Mouse (Mus musculus) intestine, embryonic 16.5 days (tissue): Measurements from ENCODE around the gene Pla2g5. TPM values are rescaled to one million over a fixed set of nuclear protein-coding genes. Genes with fewer than 3 reads are reported as not detected.
"Not testable (repeated sequence)": the region's sequence is repeated elsewhere in the genome, so short reads cannot be mapped to it uniquely, and the experiment has no call there.

ENCODE experiments used
- ATAC-seq: fragments of 200-750 bp; cut with Nextera tagmentation; 2 replicates; pipeline ENCODE4 v1.8.0; 2017; ENCODE audit warnings: moderate TSS enrichment, moderate library complexity
- H3K27ac ChIP-seq: fragments of 300-500 bp; sonication (generic); 2 replicates; pipeline ENCODE4 v1.5.1; 2014; ENCODE audit warnings: mild to moderate bottlenecking, low read length
- H3K27me3 ChIP-seq: fragments of 300-500 bp; sonication (generic); replicated peaks from 2 replicates; pipeline ENCODE4 v1.6.1; 2014; ENCODE audit warnings: low read length, control low read depth, mixed read lengths; ENCODE audit not compliant: control insufficient read depth, insufficient read depth
- H3K36me3 ChIP-seq: fragments of 300-500 bp; sonication (generic); 2 replicates; pipeline ENCODE4 v1.6.1; 2014; ENCODE audit warnings: low read length, control low read depth; ENCODE audit not compliant: control insufficient read depth, insufficient read depth
- H3K4me1 ChIP-seq: fragments of 300-500 bp; sonication (generic); 2 replicates; pipeline ENCODE4 v1.6.1; 2014; ENCODE audit warnings: low read length, control low read depth, mixed read lengths; ENCODE audit not compliant: control insufficient read depth, insufficient read depth
- H3K4me2 ChIP-seq: fragments of 300-500 bp; sonication (generic); 2 replicates; pipeline ENCODE4 v1.6.1; 2014; ENCODE audit warnings: low read depth, low read length, control low read depth
- H3K4me3 ChIP-seq: fragments of 300-500 bp; sonication (generic); 2 replicates; pipeline ENCODE4 v1.5.1; 2014; ENCODE audit warnings: mild to moderate bottlenecking, low read length
- H3K9ac ChIP-seq: fragments of 300-500 bp; sonication (generic); 2 replicates; pipeline ENCODE4 v1.6.1; 2014; ENCODE audit warnings: low read depth, low read length
- H3K9me3 ChIP-seq: fragments of 300-500 bp; sonication (generic); 2 replicates; pipeline ENCODE4 v1.6.1; 2016; ENCODE audit warnings: low read length, control low read depth; ENCODE audit not compliant: control insufficient read depth
- WGBS: fragments of 180-500 bp; shearing (Covaris S2); extraction: QIAGEN DNeasy Blood & Tissue Kit; methylation state at CpG from one replicate; pipeline ENCODE4 v1.1.7; 2014; 5-methylcytosine and 5-hydroxymethylcytosine counted together
- polyA plus RNA-seq: library from polyadenylated mRNA; unstranded; fragments of >200 nt; fragmentation: Nextera tagmentation; extraction: Ambion mirVana; gene quantifications from 2 replicates; pipeline ENCODE4 v1.2.1, GENCODE M21; 2015

Gene Pla2g5
- polyA plus RNA-seq = 0.15 and 0.23 TPM in 2 replicates

- WGBS = 75% methylated on average over 10 of the region's 10 CpGs
- Histone ChIP-seq H3K9me3 (no peaks in the 10 kb centered on the region), H3K27ac (no peak within 1 kb of the TSS), H3K4me1 (0 out of 2 replicates have a peak, but pooled peaks cover 2% of the 10 kb centered on the region), H3K27me3 (no peaks in the 10 kb centered on the region), H3K36me3 (no peaks in the 10 kb centered on the region), H3K9ac (no peak within 1 kb of the TSS), H3K4me3 (no peak within 1 kb of the TSS), H3K4me2 (no peak within 1 kb of the TSS)
- no peak for ATAC-seq
These were observed at the start of gene Pla2g5 for GRCm38 (mm10) chr4:138863344-138863998. TSS of gene Pla2g5 (minus strand) at chr4:138863482.

- Histone ChIP-seq H3K9me3 (no peaks in the 10 kb centered on the region), H3K9ac (no peak overlapping the region), H3K36me3 (peaks cover 27% of the 10 kb centered on the region), H3K4me2 (no peak overlapping the region), H3K4me1 (0 out of 2 replicates have a peak, but pooled peaks cover 3% of the 10 kb centered on the region), H3K27me3 (no peaks in the 10 kb centered on the region), H3K27ac (peak overlapping the region; percentile 45; the same call in 1 of the 2 replicates), H3K4me3 (no peak overlapping the region)
- 87% methylated on average over 18 of the region's 18 CpGs for WGBS
- ATAC-seq = peak; percentile 67
These were observed 42.5 kb upstream of the Pla2g5 start for GRCm38 (mm10) chr4:138905624-138906337.

GRCm38 (mm10) chr4:138899361-138899760, 36.1 kb upstream of the Pla2g5 start:
- no peak overlapping the region for H3K4me3 ChIP-seq
- ATAC-seq = no peak
- H3K9ac ChIP-seq = no peak overlapping the region
- H3K4me2 ChIP-seq = no peak overlapping the region
- H3K36me3 ChIP-seq = peaks cover 36% of the 10 kb centered on the region
- H3K4me1 ChIP-seq = no peaks in the 10 kb centered on the region
- 62% methylated on average over 7 of the region's 7 CpGs for WGBS
- H3K9me3 ChIP-seq = no peaks in the 10 kb centered on the region
- H3K27ac ChIP-seq = no peak overlapping the region
- H3K27me3 ChIP-seq = no peaks in the 10 kb centered on the region

GRCm38 (mm10) chr4:138893789-138894188, 30.5 kb upstream of the Pla2g5 start:
- not testable (repeated sequence) for H3K27me3 ChIP-seq

GRCm38 (mm10) chr4:138892655-138893054, 29.4 kb upstream of the Pla2g5 start:
- peak; percentile 68; the same call in 1 of the 2 replicates for ATAC-seq
- Histone ChIP-seq H3K4me1 (peaks cover 2% of the 10 kb centered on the region; the same call in 1 of the 2 replicates), H3K9ac (no peak overlapping the region), H3K9me3 (no peaks in the 10 kb centered on the region), H3K4me3 (no peak overlapping the region), H3K36me3 (peaks cover 20% of the 10 kb centered on the region), H3K27ac (no peak overlapping the region), H3K27me3 (no peaks in the 10 kb centered on the region), H3K4me2 (no peak overlapping the region)
- WGBS = 84% methylated on average over 6 of the region's 6 CpGs

More at GRCm38 (mm10) chr4:138893789-138894188, 30.5 kb upstream of the Pla2g5 start:
- not testable (repeated sequence) for H3K9ac ChIP-seq, H3K4me1 ChIP-seq, H3K9me3 ChIP-seq, H3K4me3 ChIP-seq, ATAC-seq, H3K4me2 ChIP-seq, H3K27ac ChIP-seq
- peaks cover 22% of the 10 kb centered on the region for H3K36me3 ChIP-seq
- 89% methylated on average over 11 of the region's 11 CpGs for WGBS

- no peak for ATAC-seq
- H3K27me3 ChIP-seq = no peaks in the 10 kb centered on the region
- WGBS = 59% methylated on average over 8 of the region's 8 CpGs
These were observed 26.4 kb upstream of the Pla2g5 start for GRCm38 (mm10) chr4:138889635-138890034.

DNA sequence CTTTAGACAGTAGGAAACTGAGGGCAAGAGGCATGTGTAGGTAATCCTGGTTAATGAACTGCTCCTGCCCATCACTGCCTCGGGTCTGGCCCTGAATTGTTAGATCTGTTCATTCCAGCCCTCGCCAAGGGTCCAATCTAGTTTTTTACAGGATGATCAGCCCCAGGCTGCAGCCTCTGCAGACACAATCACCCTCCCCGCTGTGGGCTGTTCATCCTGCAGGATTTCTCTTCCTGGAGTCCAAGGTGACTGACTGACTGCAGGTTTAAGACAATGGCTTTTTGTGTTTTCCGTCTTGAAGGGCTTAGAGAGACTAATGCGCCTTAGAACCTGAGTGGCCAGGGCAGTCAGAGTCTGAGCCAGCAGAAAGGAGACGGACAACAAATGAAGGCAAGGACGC, 25.9 kb upstream of the Pla2g5 start:
- Histone ChIP-seq H3K4me1 (peaks cover 2% of the 10 kb centered on the region; the same call in 1 of the 2 replicates), H3K27me3 (no peaks in the 10 kb centered on the region), H3K4me3 (no peak overlapping the region), H3K9me3 (no peaks in the 10 kb centered on the region), H3K9ac (no peak overlapping the region), H3K27ac (no peak overlapping the region), H3K4me2 (no peak overlapping the region), H3K36me3 (no peaks in the 10 kb centered on the region; the same call in 1 of the 2 replicates)
- WGBS = 59% methylated on average over 7 of the region's 7 CpGs
- no peak for ATAC-seq

More at GRCm38 (mm10) chr4:138889635-138890034, 26.4 kb upstream of the Pla2g5 start:
- Histone ChIP-seq H3K9me3 (no peaks in the 10 kb centered on the region), H3K9ac (no peak overlapping the region), H3K4me1 (peaks cover 2% of the 10 kb centered on the region; the same call in 1 of the 2 replicates), H3K27ac (no peak overlapping the region), H3K4me3 (no peak overlapping the region), H3K4me2 (no peak overlapping the region), H3K36me3 (no peaks in the 10 kb centered on the region; the same call in 1 of the 2 replicates)

GRCm38 (mm10) chr4:138884261-138884660, 21.0 kb upstream of the Pla2g5 start:
- Histone ChIP-seq H3K36me3 (no peaks in the 10 kb centered on the region), H3K9me3 (no peaks in the 10 kb centered on the region), H3K4me2 (no peak overlapping the region), H3K27ac (no peak overlapping the region), H3K9ac (no peak overlapping the region), H3K4me3 (no peak overlapping the region), H3K27me3 (no peaks in the 10 kb centered on the region), H3K4me1 (no peaks in the 10 kb centered on the region)
- WGBS = 16% methylated on average over 6 of the region's 6 CpGs
- ATAC-seq = no peak

GRCm38 (mm10) chr4:138882179-138882578, 18.9 kb upstream of the Pla2g5 start:
- ATAC-seq = no peak
- 16% methylated on average over 16 of the region's 16 CpGs for WGBS
- Histone ChIP-seq H3K27ac (no peak overlapping the region), H3K9ac (no peak overlapping the region), H3K4me1 (peaks cover 2% of the 10 kb centered on the region; the same call in 1 of the 2 replicates), H3K4me2 (peak overlapping the region; percentile 10; the same call in 1 of the 2 replicates), H3K9me3 (no peaks in the 10 kb centered on the region), H3K4me3 (no peak overlapping the region), H3K36me3 (no peaks in the 10 kb centered on the region), H3K27me3 (no peaks in the 10 kb centered on the region)
